Mouse (Mus musculus) left cerebral cortex, adult 11 months (tissue): Measurements from ENCODE around the gene Tex12.

Source experiments
- DNase-seq: peaks from one replicate; pipeline ENCODE4 v3.0.0; 2022; ENCODE audit warnings: low spot score

The Tex12 gene

GRCm38 (mm10) chr9:50555094-50555446 is 6.1 kb downstream of the Tex12 start, which contains the start of gene Bco2:
TSS of gene Bco2 (minus strand) at chr9:50555181.
- no peak for DNase-seq

- DNase-seq = peak; percentile 72
Observed at GRCm38 (mm10) chr9:50554241-50555093, 6.7 kb downstream of the Tex12 start, which contains the start of gene Il18. TSS of gene Il18 (plus strand) at chr9:50554827.

- DNase-seq = no peak
Observed at GRCm38 (mm10) chr9:50553547-50553946, 7.6 kb downstream of the Tex12 start.

- no peak for DNase-seq
Observed at GRCm38 (mm10) chr9:50552206-50552605, 8.9 kb downstream of the Tex12 start.

- no peak for DNase-seq
Observed at GRCm38 (mm10) chr9:50548936-50549335, 12.2 kb downstream of the Tex12 start.

GRCm38 (mm10) chr9:50547859-50548478 is 13.2 kb downstream of the Tex12 start:
- DNase-seq = no peak

- DNase-seq = no peak
Observed at GRCm38 (mm10) chr9:50542401-50542800, 18.7 kb downstream of the Tex12 start.

- no peak for DNase-seq
Observed at GRCm38 (mm10) chr9:50540170-50540569, 21.0 kb downstream of the Tex12 start.

- no peak for DNase-seq
Observed at GRCm38 (mm10) chr9:50537295-50537694, 23.8 kb downstream of the Tex12 start.

GRCm38 (mm10) chr9:50536603-50537135 is 24.5 kb downstream of the Tex12 start:
- DNase-seq = no peak

- no peak for DNase-seq
Observed at GRCm38 (mm10) chr9:50535930-50536329, 25.2 kb downstream of the Tex12 start.

GRCm38 (mm10) chr9:50533791-50534190 is 27.3 kb downstream of the Tex12 start:
- no peak for DNase-seq

- DNase-seq = no peak
Observed at GRCm38 (mm10) chr9:50533328-50533727, 27.8 kb downstream of the Tex12 start.

GRCm38 (mm10) chr9:50530890-50531289 is 30.2 kb downstream of the Tex12 start:
- no peak for DNase-seq

GRCm38 (mm10) chr9:50528293-50528892 is 32.7 kb downstream of the Tex12 start, which contains the start of gene Pts:
TSS of gene Pts (minus strand) at chr9:50528724.
- DNase-seq = peak; percentile 95

GRCm38 (mm10) chr9:50527860-50528259 is 33.3 kb downstream of the Tex12 start:
- DNase-seq = no peak

- no peak for DNase-seq
Observed at GRCm38 (mm10) chr9:50525585-50525984, 35.5 kb downstream of the Tex12 start.

- DNase-seq = no peak
Observed at GRCm38 (mm10) chr9:50524936-50525335, 36.2 kb downstream of the Tex12 start.

GRCm38 (mm10) chr9:50522574-50522973 is 38.6 kb downstream of the Tex12 start:
- DNase-seq = no peak

- no peak for DNase-seq
Observed at GRCm38 (mm10) chr9:50521562-50521961, 39.6 kb downstream of the Tex12 start.

- DNase-seq = no peak
Observed at GRCm38 (mm10) chr9:50520748-50521147, 40.4 kb downstream of the Tex12 start.

GRCm38 (mm10) chr9:50518781-50519180 is 42.3 kb downstream of the Tex12 start:
- DNase-seq = no peak

- DNase-seq = no peak
Observed at GRCm38 (mm10) chr9:50515462-50515861, 45.7 kb downstream of the Tex12 start.
